Mouse (Mus musculus): ENCODE measurements at regions not wholly inside any gene's neighbourhood (a gene's known extent, or its start where the extent isn't known, plus 50 kb on each side); places are given as distances from the start of the nearest gene placed in this dataset.

- H3K4me3 ChIP-seq, result peak overlapping the region; percentile 15; the same call in 1 of the 2 replicates
- no peak overlapping the region for H3K27ac ChIP-seq
- DNase-seq (ENCODE audit: low spot score in 2 of 2), result peak in 1 of 2 experiments; percentile 1
- TF ChIP-seq CTCF (conservative IDR thresholded peaks at IDR 0.05), result no peak
Observed at GRCm38 (mm10) chr4:89368850-89369524, 58.1 kb upstream of the Cdkn2b start.

GRCm38 (mm10) chr4:89366581-89367141 is 55.8 kb upstream of the Cdkn2b start:
- H3K27ac ChIP-seq, result no peak overlapping the region
- TF ChIP-seq CTCF (conservative IDR thresholded peaks at IDR 0.05), result no peak
- DNase-seq (ENCODE audit: low spot score in 2 of 2), result no peak
- H3K4me3 ChIP-seq, result no peak overlapping the region

GRCm38 (mm10) chr4:89365875-89366274 is 55.0 kb upstream of the Cdkn2b start:
- DNase-seq (ENCODE audit: low spot score in 2 of 2), result no peak
- TF ChIP-seq CTCF (conservative IDR thresholded peaks at IDR 0.05), result no peak
- Histone ChIP-seq H3K27ac (no peak overlapping the region), H3K4me3 (no peak overlapping the region)

- no peak for DNase-seq (ENCODE audit: low spot score in 2 of 2)
- no peak for TF ChIP-seq CTCF (conservative IDR thresholded peaks at IDR 0.05)
- Histone ChIP-seq H3K27ac (no peak overlapping the region), H3K4me3 (no peak overlapping the region)
Observed at GRCm38 (mm10) chr4:89363150-89363683, 52.4 kb upstream of the Cdkn2b start.

GRCm38 (mm10) chr4:89362650-89363049 is 51.8 kb upstream of the Cdkn2b start:
- DNase-seq (ENCODE audit: low spot score in 2 of 2), result no peak
- H3K27ac ChIP-seq, result no peak overlapping the region
- H3K4me3 ChIP-seq, result no peak overlapping the region
- TF ChIP-seq CTCF (conservative IDR thresholded peaks at IDR 0.05), result no peak

GRCm38 (mm10) chr4:89361316-89361715 is 50.5 kb upstream of the Cdkn2b start:
- Histone ChIP-seq H3K4me3 (no peak overlapping the region), H3K27ac (no peak overlapping the region)
- TF ChIP-seq CTCF (conservative IDR thresholded peaks at IDR 0.05), result no peak
- DNase-seq (ENCODE audit: low spot score in 2 of 2), result no peak
